Mouse (Mus musculus) kidney, postnatal 10 days (tissue): Measurements from ENCODE around the gene Olfr56.
"Not testable (repeated sequence)": the region's sequence is repeated elsewhere in the genome, so short reads cannot be mapped to it uniquely, and the experiment has no call there.

Experiments used
- DNase-seq: peaks from one replicate; pipeline ENCODE4 v3.0.0; 2021; ENCODE audit warnings: mixed read lengths

The Olfr56 gene

DNA sequence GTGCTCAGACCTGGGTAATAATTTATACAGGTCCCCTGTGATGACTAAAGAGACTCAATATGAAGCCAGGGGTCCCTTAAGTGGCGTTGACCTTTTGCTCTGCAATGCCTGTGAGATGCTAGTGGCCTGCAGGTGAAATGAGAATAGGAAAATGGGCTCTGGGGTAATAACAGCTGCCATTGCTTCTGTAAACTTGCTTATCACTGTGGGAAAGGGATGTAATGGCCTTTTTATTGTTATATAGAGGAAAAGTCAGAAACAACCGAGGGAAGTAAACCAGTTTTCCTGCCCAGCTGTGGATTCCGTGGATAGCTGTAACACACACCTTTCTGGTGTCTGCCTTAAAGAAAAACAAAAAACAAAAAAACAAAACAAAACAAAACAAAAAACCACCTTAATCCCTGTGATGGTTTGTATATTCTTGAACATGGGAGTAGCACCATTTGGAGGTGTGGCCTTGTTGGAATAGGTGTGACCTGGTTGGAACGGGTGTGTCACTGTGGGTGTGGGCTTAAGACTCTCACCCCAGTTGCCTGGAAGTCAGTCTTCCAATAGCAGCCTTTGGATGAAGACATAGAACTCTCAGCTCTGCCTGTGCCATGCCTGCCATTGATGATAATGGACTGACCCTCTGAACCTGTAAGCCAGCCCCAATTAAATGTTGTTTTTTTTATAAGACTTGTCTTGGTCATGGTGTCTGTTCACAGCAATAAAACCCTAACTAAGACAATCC lies 197.5 kb downstream of the Olfr56 start:
- DNase-seq: not testable (repeated sequence)

DNA sequence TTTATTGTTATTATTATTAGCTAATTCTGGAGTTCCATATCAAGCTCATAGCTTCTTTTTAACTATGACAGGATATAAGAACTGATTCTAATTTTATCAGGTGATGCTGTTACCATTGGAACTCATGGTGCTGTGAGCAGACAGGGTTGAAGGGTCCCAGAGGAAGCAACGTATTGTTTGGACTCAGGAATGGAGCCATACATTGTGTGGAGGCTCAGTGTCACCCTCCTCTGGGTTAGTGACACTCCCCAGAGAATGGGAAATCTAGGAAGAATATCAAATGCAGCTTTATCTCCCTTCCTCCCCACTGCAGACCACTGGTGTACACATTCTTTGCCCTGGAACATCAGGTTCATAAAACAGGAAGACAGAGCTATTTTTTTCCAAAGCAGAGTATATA lies 204.5 kb downstream of the Olfr56 start:
- DNase-seq: no peak
